In genomic region chr15:5671781-5672180, GRCm38 (mm10) we compare ENCODE assay signal across 21 mouse cellular contexts.
DNase-seq lines count a peak whose midpoint lies in the region; ATAC-seq and TF ChIP-seq lines count a peak whose summit lies in the region.
"Had no signal": no experiment of that assay in that cellular context is flagged by ENCODE, and none has a peak within 500 bp of the region (broad histone marks: within the 10 kb centered on the region; RNA-seq: fewer than 3 reads in every experiment).

No protein-coding gene starts in this region.

- no peak for TF ChIP-seq CTCF in lung, embryonic 14.5 days (IDR thresholded peaks at IDR 0.05; ENCODE audit: low read depth)
- TF ChIP-seq CTCF in lung, adult 2 months (IDR thresholded peaks at IDR 0.05; ENCODE audit: insufficient read depth, low read length), result no peak

- no peak for ATAC-seq in lung, embryonic 14.5 days (ENCODE audit: insufficient read depth)
- ATAC-seq: forebrain, embryonic 14.5 days; Patski had no signal

- H3K9me3 ChIP-seq in lung, embryonic 14.5 days (ENCODE audit: low read depth, low read length), result no peaks in the 10 kb centered on the region
- H3K9me3 ChIP-seq: embryonic facial prominence, embryonic 15.5 days; forebrain, embryonic 10.5 days; heart, embryonic 15.5 days; hindbrain, embryonic 15.5 days had no signal

- no peak overlapping the region for H3K27ac ChIP-seq in lung, embryonic 14.5 days (ENCODE audit: low read depth)
- H3K27ac ChIP-seq: embryonic facial prominence, embryonic 15.5 days; forebrain, embryonic 10.5 days; heart, embryonic 15.5 days; hindbrain, embryonic 15.5 days had no signal

- no peak overlapping the region for H3K4me3 ChIP-seq in lung, embryonic 14.5 days (ENCODE audit: low read depth, low read length)
- no peak overlapping the region for H3K4me3 ChIP-seq in lung, adult 2 months (replicated peaks; ENCODE audit: extremely low read depth, low read depth, low read length)
- H3K4me3 ChIP-seq: embryonic facial prominence, embryonic 15.5 days; erythroblast, embryonic 14.5 days; forebrain, embryonic 10.5 days; heart, embryonic 15.5 days; hindbrain, embryonic 15.5 days had no signal

- H3K4me1 ChIP-seq in lung, embryonic 14.5 days (ENCODE audit: insufficient read depth), result no peaks in the 10 kb centered on the region
- H3K4me1 ChIP-seq in lung, adult 2 months (ENCODE audit: control insufficient read depth, insufficient read depth, low read length), result no peaks in the 10 kb centered on the region
- H3K4me1 ChIP-seq: embryonic facial prominence, embryonic 15.5 days; forebrain, embryonic 10.5 days; heart, embryonic 15.5 days; hindbrain, embryonic 15.5 days had no signal

- TF ChIP-seq POLR2A in lung, adult 2 months (IDR thresholded peaks at IDR 0.05; ENCODE audit: borderline replicate concordance, extremely low read depth, low read depth, low read length), result no peak

- DNase-seq in lung, embryonic 14.5 days, result peak; percentile 6
- DNase-seq in lung, adult 2 months, result no peak
- peak; percentile 13 for DNase-seq in Muller cell, postnatal 12 days (ENCODE audit: inconsistent ontology term)
- DNase-seq in induced T-regulatory cell, adult 2 months (ENCODE audit: low read depth), result peak; percentile 51
- DNase-seq in spleen, postnatal 36 days (ENCODE audit: low spot score in 2 of 2), result no peak
- no peak for DNase-seq in heart, adult 9 months (ENCODE audit: low spot score in 2 of 2)
- no peak for DNase-seq in spleen, adult 18-20 months
- DNase-seq: adrenal gland, adult 2 months; adrenal gland, postnatal 25 days; cerebellum, adult 18-20 months; embryo, embryonic 11 days; gastrocnemius, postnatal 36 days; heart, adult 18-20 months had no signal

- H3K36me3 ChIP-seq in lung, embryonic 14.5 days (ENCODE audit: insufficient read depth), result no peaks in the 10 kb centered on the region
- H3K36me3 ChIP-seq: embryonic facial prominence, embryonic 15.5 days; forebrain, embryonic 10.5 days; heart, embryonic 15.5 days; hindbrain, embryonic 15.5 days had no signal

- H3K9ac ChIP-seq in lung, embryonic 14.5 days, result no peak overlapping the region
- H3K9ac ChIP-seq: embryonic facial prominence, embryonic 15.5 days; heart, embryonic 15.5 days; hindbrain, embryonic 15.5 days had no signal

- no peaks in the 10 kb centered on the region for H3K27me3 ChIP-seq in lung, embryonic 14.5 days (ENCODE audit: insufficient read depth, low read length)
- H3K27me3 ChIP-seq: embryonic facial prominence, embryonic 15.5 days; heart, embryonic 15.5 days; hindbrain, embryonic 15.5 days; Patski had no signal

- no peak overlapping the region for H3K4me2 ChIP-seq in lung, embryonic 14.5 days
- H3K4me2 ChIP-seq: embryonic facial prominence, embryonic 15.5 days; heart, embryonic 11.5 days; heart, embryonic 15.5 days; hindbrain, embryonic 15.5 days had no signal

Comparison
In these comparisons a context has a peak if more than half of its experiments do, and no peak if none do; other contexts are left out.
1. DNase-seq: peak in lung, embryonic 14.5 days (single experiment), Muller cell, postnatal 12 days (single experiment) and induced T-regulatory cell, adult 2 months (single experiment); none in lung, adult 2 months (single experiment), spleen, postnatal 36 days (0 of 2), heart, adult 9 months (0 of 2) and spleen, adult 18-20 months (0 of 2).